Mouse (Mus musculus) liver, adult 2 months (tissue): ENCODE data around the gene Cnnm1. TPM values are rescaled to one million over a fixed set of nuclear protein-coding genes. Genes with fewer than 3 reads are reported as not detected.
"Not testable (repeated sequence)": the region's sequence is repeated elsewhere in the genome, so short reads cannot be mapped to it uniquely, and the experiment has no call there.

Source experiments
- DNase-seq: peaks from one replicate; pipeline ENCODE4 v3.0.0-alpha.2; 2011; ENCODE audit warnings: low read depth, low spot score; ENCODE audit errors: extremely low read depth
- H3K27ac ChIP-seq: fragments of 200-500 bp; replicated peaks from 2 replicates; pipeline ENCODE4 v1.5.1; 2012; ENCODE audit warnings: low read depth, mild to moderate bottlenecking, control low read depth, inconsistent platforms, low read length; ENCODE audit not compliant: insufficient read depth
- H3K27me3 ChIP-seq: fragments of 200-500 bp; 2 replicates; pipeline ENCODE4 v1.6.1; 2012; ENCODE audit warnings: mild to moderate bottlenecking, moderate library complexity, low read length, inconsistent platforms; ENCODE audit not compliant: control insufficient read depth, insufficient read depth
- H3K36me3 ChIP-seq: fragments of 200-500 bp; 2 replicates; pipeline ENCODE4 v1.6.1; 2012; ENCODE audit warnings: low read length, inconsistent platforms; ENCODE audit not compliant: control insufficient read depth, insufficient read depth
- H3K4me1 ChIP-seq: fragments of 200-500 bp; 2 replicates; pipeline ENCODE4 v1.6.1; 2011; ENCODE audit warnings: low read length; ENCODE audit not compliant: control insufficient read depth, insufficient read depth
- H3K4me3 ChIP-seq: fragments of 200-500 bp; 2 replicates; pipeline ENCODE4 v1.5.1; 2011; ENCODE audit warnings: low read depth, mild to moderate bottlenecking, control low read depth, low read length, moderate library complexity; ENCODE audit not compliant: insufficient read depth
- H3K79me2 ChIP-seq: fragments of 200-500 bp; 2 replicates; pipeline ENCODE4 v1.6.1; 2012; ENCODE audit warnings: inconsistent platforms, mild to moderate bottlenecking, low read length, moderate library complexity; ENCODE audit not compliant: control insufficient read depth, insufficient read depth
- H3K9ac ChIP-seq: fragments of 200-500 bp; 2 replicates; pipeline ENCODE4 v1.6.1; 2012; ENCODE audit warnings: low read depth, mild to moderate bottlenecking, control low read depth, inconsistent platforms, low read length
- CTCF ChIP-seq: fragments of 200-500 bp; IDR thresholded peaks from 2 replicates; pipeline ENCODE4 v1.5.1; 2011; ENCODE audit warnings: low read depth, low read length, control low read depth
- POLR2A ChIP-seq: fragments of 200-500 bp; IDR thresholded peaks from 2 replicates; pipeline ENCODE4 v1.6.1; 2011; ENCODE audit warnings: low read length, control low read depth; ENCODE audit not compliant: insufficient read depth; ENCODE audit errors: extremely low read depth
- WGBS: fragments of 180-500 bp; shearing (Covaris S2); methylation state at CpG from one replicate; pipeline ENCODE4 v1.1.7; 2018; 5-methylcytosine and 5-hydroxymethylcytosine counted together
- polyA plus RNA-seq: library from polyadenylated mRNA; depleted of rRNA; stranded (reverse); fragments of >200 nt; gene quantifications from 2 replicates; pipeline ENCODE4 v1.2.3, GENCODE M21; 2012
- total RNA-seq: library from RNA; depleted of rRNA; stranded (reverse); fragments of >200 nt; gene quantifications from 2 replicates; pipeline ENCODE4 v1.2.3, GENCODE M21; 2014

The Cnnm1 gene
- total and polyA plus RNA-seq, 2 experiments: 0.11 to 0.18 TPM

DNA sequence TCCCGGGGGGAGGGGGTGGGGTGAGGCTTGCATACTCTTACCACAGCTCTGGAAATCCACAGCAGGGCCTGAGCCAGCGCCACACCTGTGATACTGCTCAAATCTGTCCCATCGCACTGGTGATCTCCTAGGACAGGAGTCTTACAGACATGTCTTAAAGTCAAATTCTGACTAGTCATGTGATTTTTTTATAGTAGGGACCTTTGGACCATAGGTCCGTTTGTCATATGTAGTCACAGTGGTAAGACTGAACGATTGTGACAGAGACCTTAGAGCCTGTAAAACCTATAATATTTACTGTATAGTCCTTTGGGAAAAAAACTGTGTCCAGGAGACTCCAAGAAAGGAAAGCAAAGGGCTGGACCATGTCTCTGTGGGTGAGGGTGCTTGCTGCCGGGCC is 53.6 kb downstream of the Cnnm1 start:
- Histone ChIP-seq H3K4me3 (no peak overlapping the region), H3K79me2 (no peaks in the 10 kb centered on the region), H3K4me1 (peaks cover 2% of the 10 kb centered on the region; the same call in 1 of the 2 replicates), H3K36me3 (no peaks in the 10 kb centered on the region; the same call in 1 of the 2 replicates), H3K27me3 (no peaks in the 10 kb centered on the region), H3K9ac (no peak overlapping the region), H3K27ac (no peak overlapping the region)
- DNase-seq: no peak
- TF ChIP-seq CTCF (no peak), POLR2A (no peak)
- 65% methylated on average over 6 of the region's 6 CpGs for WGBS

DNA sequence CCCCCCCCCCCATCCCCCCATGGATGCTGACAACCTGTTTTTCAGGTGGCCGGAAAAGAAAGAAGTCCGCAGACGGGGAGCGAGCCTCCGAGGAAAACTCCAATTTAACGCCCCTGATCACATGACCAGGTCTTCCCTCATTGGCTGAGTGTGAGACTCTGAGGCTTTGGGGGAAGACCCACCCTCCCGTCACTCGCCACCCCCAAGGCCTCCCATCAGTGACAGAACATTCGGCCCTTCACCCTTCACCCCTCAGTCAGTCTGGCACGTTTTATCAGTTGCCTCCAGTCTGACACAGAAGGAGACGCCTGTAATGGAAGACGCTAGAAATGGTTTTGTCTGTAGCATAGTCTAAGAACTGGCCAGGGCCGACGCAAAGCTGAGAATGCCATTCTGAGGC is 54.7 kb downstream of the Cnnm1 start:
- peaks cover 2% of the 10 kb centered on the region; the same call in 1 of the 2 replicates for H3K4me1 ChIP-seq
- 27% methylated on average over 14 of the region's 14 CpGs for WGBS
- H3K36me3 ChIP-seq: peaks cover 9% of the 10 kb centered on the region
- H3K9ac ChIP-seq: no peak overlapping the region
- DNase-seq: no peak
- H3K79me2 ChIP-seq: no peaks in the 10 kb centered on the region
- no peaks in the 10 kb centered on the region for H3K27me3 ChIP-seq
- no peak overlapping the region for H3K4me3 ChIP-seq
- H3K27ac ChIP-seq: no peak overlapping the region
- TF ChIP-seq POLR2A: no peak
- no peak for TF ChIP-seq CTCF

DNA sequence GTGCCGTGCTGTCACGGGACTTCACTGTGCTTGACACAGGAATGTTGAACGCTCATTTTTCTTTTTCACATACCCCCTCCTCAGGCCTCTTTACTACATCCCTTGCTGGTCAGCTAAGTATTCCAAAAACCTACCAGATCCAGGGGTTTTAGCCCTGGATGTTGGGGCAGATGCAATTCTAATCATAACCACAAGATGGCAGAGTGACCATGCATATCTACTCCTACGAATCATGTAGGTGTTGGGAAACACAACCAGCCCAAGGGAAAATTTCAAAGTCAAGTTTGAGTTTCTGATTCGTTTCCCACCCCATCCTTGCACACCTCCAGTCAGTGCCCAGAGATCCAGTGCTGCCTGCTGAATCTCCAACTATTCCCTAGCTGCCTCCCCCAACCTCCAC is 55.6 kb downstream of the Cnnm1 start:
- Histone ChIP-seq H3K79me2 (no peaks in the 10 kb centered on the region), H3K4me3 (no peak overlapping the region), H3K27ac (no peak overlapping the region), H3K4me1 (peaks cover 2% of the 10 kb centered on the region; the same call in 1 of the 2 replicates), H3K9ac (no peak overlapping the region), H3K27me3 (no peaks in the 10 kb centered on the region), H3K36me3 (peaks cover 18% of the 10 kb centered on the region)
- no peak for TF ChIP-seq POLR2A
- peak; percentile 40; the same call in 1 of the 2 replicates for TF ChIP-seq CTCF
- peak; percentile 62 for DNase-seq
- 11% methylated on average over 5 of the region's 5 CpGs for WGBS

DNA sequence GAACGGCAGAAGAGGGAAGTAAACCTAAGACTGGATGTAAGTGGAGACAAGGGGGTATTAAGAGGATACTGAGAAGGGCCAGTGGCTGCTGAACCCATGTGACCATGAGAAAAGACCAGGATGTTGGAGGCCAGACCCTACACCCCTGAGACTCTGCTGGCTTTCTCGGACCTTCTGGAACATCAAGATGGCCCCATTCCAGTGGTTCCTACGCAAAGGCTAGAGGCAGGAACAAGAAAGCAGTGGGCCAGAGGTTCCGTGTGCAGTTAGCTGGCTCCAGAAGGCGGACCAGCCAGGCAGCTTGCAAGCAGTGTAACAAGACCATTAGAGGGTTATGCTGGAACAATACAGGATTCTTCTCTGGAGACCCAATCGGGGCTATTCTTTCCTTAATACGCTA is 57.2 kb downstream of the Cnnm1 start:
- H3K27me3 ChIP-seq: no peaks in the 10 kb centered on the region
- no peak overlapping the region for H3K9ac ChIP-seq
- no peak for TF ChIP-seq CTCF
- no peak for TF ChIP-seq POLR2A
- no peak overlapping the region for H3K27ac ChIP-seq
- H3K4me1 ChIP-seq: peaks cover 2% of the 10 kb centered on the region; the same call in 1 of the 2 replicates
- peak; percentile 33 for DNase-seq
- peaks cover 30% of the 10 kb centered on the region for H3K36me3 ChIP-seq
- WGBS: 69% methylated on average over 7 of the region's 7 CpGs
- H3K79me2 ChIP-seq: no peaks in the 10 kb centered on the region
- H3K4me3 ChIP-seq: no peak overlapping the region

DNA sequence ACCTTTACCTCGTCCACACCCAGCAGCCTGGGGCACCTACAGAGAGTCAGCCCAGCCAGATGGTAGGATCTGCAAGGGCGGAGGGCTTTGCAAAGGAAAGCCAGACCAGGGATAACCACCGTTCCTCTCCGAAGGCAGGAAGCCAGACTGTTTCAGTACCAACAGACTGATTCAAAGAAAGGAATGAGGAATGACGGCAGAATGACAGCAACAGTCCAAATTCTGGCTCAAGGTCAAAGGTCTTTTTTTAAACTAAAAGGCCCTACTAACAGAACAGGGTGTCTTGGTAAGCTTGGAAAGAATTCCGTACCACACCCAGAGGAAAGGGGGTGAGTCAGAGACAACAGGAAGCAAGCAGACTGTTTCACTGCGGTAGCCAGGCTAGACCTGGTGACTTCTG is 58.6 kb downstream of the Cnnm1 start:
- WGBS: 46% methylated on average over 7 of the region's 7 CpGs
- peaks cover 2% of the 10 kb centered on the region; the same call in 1 of the 2 replicates for H3K4me1 ChIP-seq
- peak; percentile 83 for DNase-seq
- no peak overlapping the region for H3K9ac ChIP-seq
- no peak overlapping the region for H3K4me3 ChIP-seq
- no peaks in the 10 kb centered on the region for H3K79me2 ChIP-seq
- peaks cover 43% of the 10 kb centered on the region for H3K36me3 ChIP-seq
- no peak overlapping the region; the same call in 1 of the 2 replicates for H3K27ac ChIP-seq
- no peaks in the 10 kb centered on the region for H3K27me3 ChIP-seq
- no peak for TF ChIP-seq POLR2A
- TF ChIP-seq CTCF: no peak

DNA sequence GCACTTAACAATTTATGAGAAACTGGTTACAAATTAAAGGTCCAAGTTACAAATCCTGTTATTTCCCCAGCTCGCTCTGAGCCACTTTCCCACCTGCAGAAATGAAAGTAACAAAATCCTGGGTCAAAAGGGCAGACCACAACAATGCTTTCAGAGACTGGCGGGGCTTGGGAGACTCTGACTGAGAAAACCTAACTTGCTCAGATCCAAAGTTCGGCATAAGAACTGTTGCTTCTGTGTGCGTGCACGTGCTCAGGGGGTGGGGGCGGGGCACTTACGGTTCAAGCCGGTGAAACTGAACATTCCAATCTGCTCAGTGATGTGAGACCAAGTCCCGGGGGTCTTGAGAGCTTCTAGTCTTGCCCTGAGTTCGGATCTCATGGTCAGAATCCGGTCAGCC is 62.4 kb downstream of the Cnnm1 start:
- DNase-seq: no peak
- Histone ChIP-seq H3K27ac (no peak overlapping the region), H3K9ac (no peak overlapping the region), H3K4me3 (no peak overlapping the region), H3K27me3 (no peaks in the 10 kb centered on the region), H3K36me3 (peaks cover 69% of the 10 kb centered on the region), H3K79me2 (no peaks in the 10 kb centered on the region), H3K4me1 (no peaks in the 10 kb centered on the region)
- WGBS: 72% methylated on average over 11 of the region's 11 CpGs
- TF ChIP-seq POLR2A (no peak), CTCF (no peak)

DNA sequence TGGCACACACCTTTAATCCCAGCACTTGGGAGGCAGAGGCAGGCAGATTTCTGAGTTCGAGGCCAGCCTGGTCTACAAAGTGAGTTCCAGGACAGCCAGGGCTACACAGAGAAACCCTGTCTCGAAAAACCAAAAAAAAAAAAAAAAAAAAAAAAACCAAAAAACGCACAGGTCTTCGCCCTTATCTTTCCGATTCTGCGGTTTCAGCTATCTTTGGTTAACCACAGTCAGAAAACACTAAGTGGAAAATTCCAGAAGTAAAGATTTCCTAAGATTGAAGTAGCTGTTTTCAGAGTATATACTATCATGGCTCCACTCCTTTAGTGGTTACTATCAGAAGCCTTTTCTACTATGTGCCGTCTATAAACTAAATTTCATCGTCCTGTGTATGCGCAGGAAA is 63.4 kb downstream of the Cnnm1 start:
- not testable (repeated sequence) for H3K79me2 ChIP-seq, H3K4me3 ChIP-seq, H3K27me3 ChIP-seq, H3K27ac ChIP-seq, H3K9ac ChIP-seq, DNase-seq, H3K4me1 ChIP-seq
- WGBS: 87% methylated on average over 9 of the region's 9 CpGs
- H3K36me3 ChIP-seq: peaks cover 79% of the 10 kb centered on the region
